Mouse (Mus musculus): ENCODE data around the gene Bud13. TPM values are rescaled to one million over a fixed set of nuclear protein-coding genes. Genes with fewer than 3 reads are reported as not detected.
A peak's percentile ranks its signal among the peaks of the same experiment; 100 is the strongest.

Gene Bud13
- 13.3 and 13.5 TPM in 2 replicates for polyA plus RNA-seq (2015; fragmentation: Nextera tagmentation; extraction: Ambion mirVana)

- peak within 1 kb of the TSS; percentile 71 for H3K4me2 ChIP-seq (ENCODE audit: low read depth, low read length)
- ATAC-seq (replicated peaks; ENCODE audit: extremely low read depth, insufficient read depth, low FRiP score): peak; percentile 87
- H3K36me3 ChIP-seq (ENCODE audit: control insufficient read depth, insufficient read depth): peaks cover 36% of the 10 kb centered on the region
- peak within 1 kb of the TSS; percentile 70 for H3K27ac ChIP-seq (ENCODE audit: low read length)
- peak within 1 kb of the TSS; percentile 65 for H3K4me3 ChIP-seq (ENCODE audit: low read length)
- H3K9me3 ChIP-seq (replicated peaks; ENCODE audit: control insufficient read depth, low read length): no peaks in the 10 kb centered on the region
- H3K4me1 ChIP-seq (ENCODE audit: control insufficient read depth, insufficient read depth, low read length): peaks cover 10% of the 10 kb centered on the region
- WGBS: under 1% methylated on average over 55 of the region's 55 CpGs
- no peaks in the 10 kb centered on the region for H3K27me3 ChIP-seq (ENCODE audit: control insufficient read depth, insufficient read depth, low read length)
- peak within 1 kb of the TSS; percentile 80 for H3K9ac ChIP-seq (ENCODE audit: low read length)
Measured at GRCm38 (mm10) chr9:46282631-46283436, at the start of gene Bud13. TSS of gene Bud13 (plus strand) at chr9:46283008.

- no peak overlapping the region for H3K4me2 ChIP-seq (ENCODE audit: low read depth, low read length)
- H3K36me3 ChIP-seq (ENCODE audit: control insufficient read depth, insufficient read depth): no peaks in the 10 kb centered on the region
- H3K4me3 ChIP-seq (ENCODE audit: low read length): no peak overlapping the region
- H3K4me1 ChIP-seq (ENCODE audit: control insufficient read depth, insufficient read depth, low read length): peaks cover 3% of the 10 kb centered on the region; the same call in 1 of the 2 replicates
- ATAC-seq (replicated peaks; ENCODE audit: extremely low read depth, insufficient read depth, low FRiP score): no peak
- no peak overlapping the region for H3K27ac ChIP-seq (ENCODE audit: low read length)
- no peaks in the 10 kb centered on the region for H3K27me3 ChIP-seq (ENCODE audit: control insufficient read depth, insufficient read depth, low read length)
- no peaks in the 10 kb centered on the region for H3K9me3 ChIP-seq (replicated peaks; ENCODE audit: control insufficient read depth, low read length)
- WGBS: 83% methylated on average over 6 of the region's 6 CpGs
- H3K9ac ChIP-seq (ENCODE audit: low read length): no peak overlapping the region
Measured at GRCm38 (mm10) chr9:46235196-46235595, 47.6 kb upstream of the Bud13 start.

GRCm38 (mm10) chr9:46235596-46235648 lies 47.4 kb upstream of the Bud13 start, which contains the start of gene Apoc3:
TSS of gene Apoc3 (minus strand) at chr9:46235636.
- Histone ChIP-seq H3K9ac (ENCODE audit: low read length) (no peak within 1 kb of the TSS), H3K36me3 (ENCODE audit: control insufficient read depth, insufficient read depth) (no peaks in the 10 kb centered on the region), H3K4me3 (ENCODE audit: low read length) (no peak within 1 kb of the TSS)

GRCm38 (mm10) chr9:46235649-46236048 lies 47.2 kb upstream of the Bud13 start:
- Histone ChIP-seq H3K4me3 (ENCODE audit: low read length) (no peak overlapping the region), H3K4me1 (ENCODE audit: control insufficient read depth, insufficient read depth, low read length) (no peaks in the 10 kb centered on the region), H3K36me3 (ENCODE audit: control insufficient read depth, insufficient read depth) (no peaks in the 10 kb centered on the region), H3K27me3 (ENCODE audit: control insufficient read depth, insufficient read depth, low read length) (no peaks in the 10 kb centered on the region), H3K9me3 (replicated peaks; ENCODE audit: control insufficient read depth, low read length) (no peaks in the 10 kb centered on the region), H3K9ac (ENCODE audit: low read length) (no peak overlapping the region), H3K27ac (ENCODE audit: low read length) (no peak overlapping the region), H3K4me2 (ENCODE audit: low read depth, low read length) (no peak overlapping the region)
- ATAC-seq (replicated peaks; ENCODE audit: extremely low read depth, insufficient read depth, low FRiP score): no peak
- WGBS: 51% methylated on average over 4 of the region's 4 CpGs

More at GRCm38 (mm10) chr9:46235596-46235648, 47.4 kb upstream of the Bud13 start, which contains the start of gene Apoc3:
- H3K27me3 ChIP-seq (ENCODE audit: control insufficient read depth, insufficient read depth, low read length): no peaks in the 10 kb centered on the region
- no peak for ATAC-seq (replicated peaks; ENCODE audit: extremely low read depth, insufficient read depth, low FRiP score)
- H3K4me2 ChIP-seq (ENCODE audit: low read depth, low read length): no peak within 1 kb of the TSS
- peaks cover under 1% of the 10 kb centered on the region; the same call in 1 of the 2 replicates for H3K4me1 ChIP-seq (ENCODE audit: control insufficient read depth, insufficient read depth, low read length)
- no peak within 1 kb of the TSS for H3K27ac ChIP-seq (ENCODE audit: low read length)
- H3K9me3 ChIP-seq (replicated peaks; ENCODE audit: control insufficient read depth, low read length): no peaks in the 10 kb centered on the region

- Histone ChIP-seq H3K4me1 (ENCODE audit: control insufficient read depth, insufficient read depth, low read length) (peaks cover 5% of the 10 kb centered on the region), H3K27me3 (ENCODE audit: control insufficient read depth, insufficient read depth, low read length) (no peaks in the 10 kb centered on the region), H3K27ac (ENCODE audit: low read length) (no peak overlapping the region), H3K36me3 (ENCODE audit: control insufficient read depth, insufficient read depth) (no peaks in the 10 kb centered on the region), H3K9ac (ENCODE audit: low read length) (no peak overlapping the region), H3K4me3 (ENCODE audit: low read length) (no peak overlapping the region), H3K9me3 (replicated peaks; ENCODE audit: control insufficient read depth, low read length) (no peaks in the 10 kb centered on the region), H3K4me2 (ENCODE audit: low read depth, low read length) (no peak overlapping the region)
- 79% methylated on average over 7 of the region's 7 CpGs for WGBS
- no peak for ATAC-seq (replicated peaks; ENCODE audit: extremely low read depth, insufficient read depth, low FRiP score)
Measured at GRCm38 (mm10) chr9:46238850-46239249, 44.0 kb upstream of the Bud13 start.

- Histone ChIP-seq H3K27me3 (ENCODE audit: control insufficient read depth, insufficient read depth, low read length) (no peaks in the 10 kb centered on the region), H3K4me2 (ENCODE audit: low read depth, low read length) (no peak within 1 kb of the TSS), H3K36me3 (ENCODE audit: control insufficient read depth, insufficient read depth) (no peaks in the 10 kb centered on the region), H3K27ac (ENCODE audit: low read length) (no peak within 1 kb of the TSS), H3K9me3 (replicated peaks; ENCODE audit: control insufficient read depth, low read length) (no peaks in the 10 kb centered on the region), H3K4me1 (ENCODE audit: control insufficient read depth, insufficient read depth, low read length) (peaks cover 5% of the 10 kb centered on the region), H3K4me3 (ENCODE audit: low read length) (no peak within 1 kb of the TSS), H3K9ac (ENCODE audit: low read length) (no peak within 1 kb of the TSS)
- ATAC-seq (replicated peaks; ENCODE audit: extremely low read depth, insufficient read depth, low FRiP score): no peak
- WGBS: 64% methylated on average over 7 of the region's 7 CpGs
Measured at GRCm38 (mm10) chr9:46240526-46241153, 42.2 kb upstream of the Bud13 start, which contains the start of gene Apoa4. TSS of gene Apoa4 (plus strand) at chr9:46240696.

- no peaks in the 10 kb centered on the region for H3K9me3 ChIP-seq (replicated peaks; ENCODE audit: control insufficient read depth, low read length)
- ATAC-seq (replicated peaks; ENCODE audit: extremely low read depth, insufficient read depth, low FRiP score): no peak
- peaks cover 5% of the 10 kb centered on the region for H3K4me1 ChIP-seq (ENCODE audit: control insufficient read depth, insufficient read depth, low read length)
- H3K27me3 ChIP-seq (ENCODE audit: control insufficient read depth, insufficient read depth, low read length): no peaks in the 10 kb centered on the region
- no peaks in the 10 kb centered on the region for H3K36me3 ChIP-seq (ENCODE audit: control insufficient read depth, insufficient read depth)
- no peak overlapping the region for H3K4me2 ChIP-seq (ENCODE audit: low read depth, low read length)
- WGBS: 64% methylated on average over 2 of the region's 2 CpGs
- H3K4me3 ChIP-seq (ENCODE audit: low read length): no peak overlapping the region
- no peak overlapping the region for H3K9ac ChIP-seq (ENCODE audit: low read length)
- no peak overlapping the region for H3K27ac ChIP-seq (ENCODE audit: low read length)
Measured at GRCm38 (mm10) chr9:46241818-46242217, 41.0 kb upstream of the Bud13 start.

GRCm38 (mm10) chr9:46243122-46243521 lies 39.7 kb upstream of the Bud13 start:
- no peak overlapping the region for H3K4me2 ChIP-seq (ENCODE audit: low read depth, low read length)

GRCm38 (mm10) chr9:46243584-46243983 lies 39.2 kb upstream of the Bud13 start:
- no peaks in the 10 kb centered on the region for H3K36me3 ChIP-seq (ENCODE audit: control insufficient read depth, insufficient read depth)
- no peak overlapping the region for H3K4me3 ChIP-seq (ENCODE audit: low read length)
- H3K4me1 ChIP-seq (ENCODE audit: control insufficient read depth, insufficient read depth, low read length): peaks cover 5% of the 10 kb centered on the region
- H3K27ac ChIP-seq (ENCODE audit: low read length): no peak overlapping the region
- H3K27me3 ChIP-seq (ENCODE audit: control insufficient read depth, insufficient read depth, low read length): no peaks in the 10 kb centered on the region
- no peaks in the 10 kb centered on the region for H3K9me3 ChIP-seq (replicated peaks; ENCODE audit: control insufficient read depth, low read length)
- 0 out of 2 replicates have a peak overlapping the region, but pooled peaks have one; percentile 13 for H3K9ac ChIP-seq (ENCODE audit: low read length)
- no peak for ATAC-seq (replicated peaks; ENCODE audit: extremely low read depth, insufficient read depth, low FRiP score)
- no peak overlapping the region for H3K4me2 ChIP-seq (ENCODE audit: low read depth, low read length)
- 23% methylated on average over 8 of the region's 8 CpGs for WGBS

More at GRCm38 (mm10) chr9:46243122-46243521, 39.7 kb upstream of the Bud13 start:
- no peak overlapping the region for H3K9ac ChIP-seq (ENCODE audit: low read length)
- no peaks in the 10 kb centered on the region for H3K27me3 ChIP-seq (ENCODE audit: control insufficient read depth, insufficient read depth, low read length)
- no peaks in the 10 kb centered on the region for H3K36me3 ChIP-seq (ENCODE audit: control insufficient read depth, insufficient read depth)
- no peak overlapping the region for H3K27ac ChIP-seq (ENCODE audit: low read length)
- WGBS: 52% methylated on average over 4 of the region's 4 CpGs
- H3K4me3 ChIP-seq (ENCODE audit: low read length): no peak overlapping the region
- no peaks in the 10 kb centered on the region for H3K9me3 ChIP-seq (replicated peaks; ENCODE audit: control insufficient read depth, low read length)
- no peak for ATAC-seq (replicated peaks; ENCODE audit: extremely low read depth, insufficient read depth, low FRiP score)
- peaks cover 5% of the 10 kb centered on the region for H3K4me1 ChIP-seq (ENCODE audit: control insufficient read depth, insufficient read depth, low read length)

Measured in heart, embryonic 16.5 days (tissue).